Mouse (Mus musculus) liver, postnatal 0 days (tissue): ENCODE measurements around the gene Ezh1. TPM values are rescaled to one million over a fixed set of nuclear protein-coding genes. Genes with fewer than 3 reads are reported as not detected.

Experiments used
- ATAC-seq: fragments of 200-750 bp; cut with Nextera tagmentation; 2 replicates; pipeline ENCODE4 v1.8.0; 2017; ENCODE audit warnings: mild to moderate bottlenecking, moderate library complexity
- DNase-seq: peaks from one replicate; pipeline ENCODE4 v3.0.0-alpha.2; 2016
- H3K27ac ChIP-seq: fragments of 300-500 bp; sonication (generic); 2 replicates; pipeline ENCODE4 v1.5.1; 2014; ENCODE audit warnings: antibody characterized with exemption, moderate library complexity, mild to moderate bottlenecking, low read depth
- H3K27me3 ChIP-seq: fragments of 300-500 bp; sonication (generic); 2 replicates; pipeline ENCODE4 v1.6.1; 2014; ENCODE audit warnings: low read length, control low read depth, mixed read lengths; ENCODE audit not compliant: insufficient read depth
- H3K36me3 ChIP-seq: fragments of 300-500 bp; sonication (generic); replicated peaks from 2 replicates; pipeline ENCODE4 v1.6.1; 2014; ENCODE audit warnings: mild to moderate bottlenecking, control low read depth, low read length, moderate library complexity, mixed read lengths; ENCODE audit not compliant: insufficient read depth
- H3K4me1 ChIP-seq: fragments of 300-500 bp; sonication (generic); 2 replicates; pipeline ENCODE4 v1.6.1; 2014; ENCODE audit warnings: antibody characterized with exemption, mild to moderate bottlenecking, control low read depth; ENCODE audit not compliant: insufficient read depth
- H3K4me2 ChIP-seq: fragments of 300-500 bp; sonication (generic); 2 replicates; pipeline ENCODE4 v1.6.1; 2014; ENCODE audit warnings: low read depth, mild to moderate bottlenecking, low read length, moderate library complexity, mixed read lengths
- H3K4me3 ChIP-seq: fragments of 300-500 bp; sonication (generic); 2 replicates; pipeline ENCODE4 v1.5.1; 2014; ENCODE audit warnings: low read depth, low read length
- H3K9ac ChIP-seq: fragments of 300-500 bp; sonication (generic); replicated peaks from 2 replicates; pipeline ENCODE4 v1.6.1; 2014; ENCODE audit warnings: mild to moderate bottlenecking, moderate library complexity
- H3K9me3 ChIP-seq: fragments of 300-500 bp; sonication (generic); 2 replicates; pipeline ENCODE4 v1.6.1; 2016; ENCODE audit warnings: mild to moderate bottlenecking, control low read depth, low read length, mixed read lengths
- CTCF ChIP-seq: sonication (generic); IDR thresholded peaks from 2 replicates; pipeline ENCODE4 v1.5.1; 2016; ENCODE audit warnings: antibody characterized with exemption, low read depth
- EP300 ChIP-seq: IDR thresholded peaks from 2 replicates; pipeline ENCODE4 v1.6.1; 2016; ENCODE audit warnings: antibody characterized with exemption, low read depth, mild to moderate bottlenecking
- WGBS: fragments of 180-500 bp; shearing (Covaris S2); extraction: QIAGEN DNeasy Blood & Tissue Kit; methylation state at CpG from one replicate; pipeline ENCODE4 v1.1.7; 2014; ENCODE audit not compliant: insufficient replicate concordance; 5-methylcytosine and 5-hydroxymethylcytosine counted together
- polyA plus RNA-seq: library from polyadenylated mRNA; unstranded; fragments of >200 nt; fragmentation: Nextera tagmentation; extraction: Ambion mirVana; gene quantifications from 2 replicates; pipeline ENCODE4 v1.2.1, GENCODE M21; 2015

The Ezh1 gene
- polyA plus RNA-seq, 1 experiment from 2014 or later = 5.0 TPM

GRCm38 (mm10) chr11:101263989-101264280 lies 37.7 kb upstream of the Ezh1 start:
- Histone ChIP-seq H3K4me3 (no peak overlapping the region), H3K4me2 (no peak overlapping the region)
- 46% methylated on average over 3 of the region's 3 CpGs for WGBS

GRCm38 (mm10) chr11:101263138-101263988 lies 37.1 kb upstream of the Ezh1 start:
- DNase-seq = no peak
- Histone ChIP-seq H3K27me3 (peaks cover 42% of the 10 kb centered on the region), H3K9me3 (no peaks in the 10 kb centered on the region), H3K36me3 (peaks cover 10% of the 10 kb centered on the region), H3K9ac (no peak overlapping the region), H3K4me2 (no peak overlapping the region), H3K4me3 (no peak overlapping the region), H3K4me1 (peaks cover 43% of the 10 kb centered on the region), H3K27ac (no peak overlapping the region)
- TF ChIP-seq EP300 (no peak), CTCF (no peak)
- WGBS = 21% methylated on average over 32 of the region's 32 CpGs
- no peak for ATAC-seq

More at GRCm38 (mm10) chr11:101263989-101264280, 37.7 kb upstream of the Ezh1 start:
- Histone ChIP-seq H3K9ac (no peak overlapping the region), H3K9me3 (no peaks in the 10 kb centered on the region), H3K4me1 (peaks cover 40% of the 10 kb centered on the region), H3K36me3 (peaks cover 4% of the 10 kb centered on the region), H3K27me3 (peaks cover 42% of the 10 kb centered on the region), H3K27ac (no peak overlapping the region)
- DNase-seq = no peak
- no peak for TF ChIP-seq CTCF
- no peak for TF ChIP-seq EP300
- no peak for ATAC-seq

GRCm38 (mm10) chr11:101262272-101262967 lies 36.2 kb upstream of the Ezh1 start:
- no peak for DNase-seq
- peaks cover 42% of the 10 kb centered on the region for H3K27me3 ChIP-seq
- no peak for ATAC-seq
- peak overlapping the region; percentile 87 for H3K4me2 ChIP-seq
- TF ChIP-seq CTCF (0 out of 2 replicates have a peak, but pooled peaks have one; percentile 2), EP300 (no peak)
- WGBS = 7% methylated on average over 24 of the region's 24 CpGs
- H3K9ac ChIP-seq = no peak overlapping the region; the same call in 1 of the 2 replicates
- no peaks in the 10 kb centered on the region for H3K9me3 ChIP-seq
- no peak overlapping the region for H3K27ac ChIP-seq
- H3K4me3 ChIP-seq = peak overlapping the region; percentile 64; the same call in 1 of the 2 replicates
- H3K4me1 ChIP-seq = peaks cover 43% of the 10 kb centered on the region
- H3K36me3 ChIP-seq = peaks cover 17% of the 10 kb centered on the region

- H3K27me3 ChIP-seq = peaks cover 39% of the 10 kb centered on the region
- DNase-seq (no peak), ATAC-seq (peak; percentile 5; the same call in 1 of the 2 replicates)
Observed at GRCm38 (mm10) chr11:101260826-101261380, 34.6 kb upstream of the Ezh1 start.

GRCm38 (mm10) chr11:101259948-101260825 lies 33.9 kb upstream of the Ezh1 start, which contains the start of gene Wnk4:
TSS of gene Wnk4 (plus strand) at chr11:101260567.
- Histone ChIP-seq H3K9ac (peak within 1 kb of the TSS; percentile 68), H3K27me3 (peaks cover 32% of the 10 kb centered on the region), H3K9me3 (no peaks in the 10 kb centered on the region), H3K36me3 (peaks cover 25% of the 10 kb centered on the region), H3K4me3 (peak within 1 kb of the TSS; percentile 64), H3K4me2 (peak within 1 kb of the TSS; percentile 87), H3K27ac (peak within 1 kb of the TSS; percentile 72), H3K4me1 (peaks cover 44% of the 10 kb centered on the region)
- DNase-seq (peak; percentile 84), ATAC-seq (peak; percentile 87)
- TF ChIP-seq EP300 = peak; percentile 84
- no peak for TF ChIP-seq CTCF
- WGBS = under 1% methylated on average over 37 of the region's 43 CpGs

More at GRCm38 (mm10) chr11:101260826-101261380, 34.6 kb upstream of the Ezh1 start:
- H3K4me1 ChIP-seq = peaks cover 47% of the 10 kb centered on the region
- peak overlapping the region; percentile 72; the same call in 1 of the 2 replicates for H3K27ac ChIP-seq
- WGBS = under 1% methylated on average over 30 of the region's 30 CpGs
- no peaks in the 10 kb centered on the region for H3K9me3 ChIP-seq
- H3K9ac ChIP-seq = peak overlapping the region; percentile 68
- peak overlapping the region; percentile 64 for H3K4me3 ChIP-seq
- peaks cover 23% of the 10 kb centered on the region for H3K36me3 ChIP-seq
- peak overlapping the region; percentile 87 for H3K4me2 ChIP-seq
- no peak for TF ChIP-seq CTCF
- no peak for TF ChIP-seq EP300
